ENCODE assay signal across 8 mouse cellular contexts in the genomic region with DNA sequence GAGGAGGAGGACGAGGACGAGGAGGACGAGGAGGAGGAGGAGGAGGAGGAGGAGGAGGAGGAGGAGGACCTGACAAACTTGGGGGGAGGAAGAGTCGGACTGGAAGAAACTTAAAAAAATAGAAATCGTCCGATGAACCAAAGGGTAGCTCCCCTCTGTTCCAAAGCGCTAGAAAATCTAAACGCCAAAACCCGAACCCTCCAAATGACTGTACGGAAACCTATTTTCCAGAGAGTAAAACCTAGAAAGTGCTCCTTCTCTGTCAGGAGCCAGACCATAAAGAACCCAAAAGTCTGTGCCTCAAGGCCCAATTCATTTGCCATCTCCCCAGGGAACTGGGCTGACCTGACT. TPM values are rescaled to one million over a fixed set of nuclear protein-coding genes. Genes with fewer than 3 reads are reported as not detected.
DNase-seq lines count a peak whose midpoint lies in the region; ATAC-seq and TF ChIP-seq lines count a peak whose summit lies in the region.

No protein-coding gene starts in this region.

- H3K79me2 ChIP-seq in CH12.LX (replicated peaks; ENCODE audit: control insufficient read depth, extremely low read depth, insufficient read depth, poor library complexity, severe bottlenecking) = no peaks in the 10 kb centered on the region

- no peak for TF ChIP-seq RAD21 in CH12.LX (IDR thresholded peaks at IDR 0.05; ENCODE audit: low read depth, low read length)

- H3K9ac ChIP-seq in heart, embryonic 12.5 days = peak overlapping the region; percentile 76
- H3K9ac ChIP-seq in CH12.LX (ENCODE audit: insufficient read depth, low read depth) = peak overlapping the region; percentile 26; the same call in 1 of the 2 replicates
- peak overlapping the region; percentile 70 for H3K9ac ChIP-seq in forebrain, embryonic 15.5 days (replicated peaks)
- H3K9ac ChIP-seq in liver, embryonic 16.5 days (ENCODE audit: low read depth, low read length) = peak overlapping the region; percentile 89

- 46% methylated on average over 7 of the region's 10 CpGs for WGBS in heart, embryonic 12.5 days
- WGBS in forebrain, embryonic 15.5 days = 68% methylated on average over 7 of the region's 10 CpGs
- 48% methylated on average over 7 of the region's 10 CpGs for WGBS in liver, embryonic 16.5 days (ENCODE audit: insufficient replicate concordance)

- H3K4me2 ChIP-seq in heart, embryonic 12.5 days = peak overlapping the region; percentile 72
- peak overlapping the region; percentile 6; the same call in 1 of the 2 replicates for H3K4me2 ChIP-seq in CH12.LX (ENCODE audit: insufficient read depth, low read depth, poor library complexity, severe bottlenecking)
- H3K4me2 ChIP-seq in forebrain, embryonic 15.5 days (replicated peaks) = peak overlapping the region; percentile 77
- H3K4me2 ChIP-seq in liver, embryonic 16.5 days (ENCODE audit: low read depth, low read length) = peak overlapping the region; percentile 71

- TF ChIP-seq CTCF in CH12.LX (conservative IDR thresholded peaks at IDR 0.05 in 1 of 2, IDR thresholded peaks at IDR 0.05 in 1 of 2; ENCODE audit: low read depth in 2 of 2, low read length in 2 of 2) = no peak

- TF ChIP-seq POLR2A in CH12.LX (IDR thresholded peaks at IDR 0.05; ENCODE audit: low read depth, low read length) = no peak

- no peaks in the 10 kb centered on the region for H3K27me3 ChIP-seq in heart, embryonic 12.5 days (replicated peaks)
- no peaks in the 10 kb centered on the region for H3K27me3 ChIP-seq in CH12.LX (replicated peaks)
- no peaks in the 10 kb centered on the region for H3K27me3 ChIP-seq in forebrain, embryonic 15.5 days
- H3K27me3 ChIP-seq in liver, embryonic 16.5 days (ENCODE audit: control insufficient read depth, insufficient read depth, low read depth, low read length) = no peaks in the 10 kb centered on the region

- H3K9me3 ChIP-seq in heart, embryonic 12.5 days (replicated peaks) = no peaks in the 10 kb centered on the region
- H3K9me3 ChIP-seq in CH12.LX (replicated peaks; ENCODE audit: low read length) = no peaks in the 10 kb centered on the region
- H3K9me3 ChIP-seq in forebrain, embryonic 15.5 days = no peaks in the 10 kb centered on the region
- H3K9me3 ChIP-seq in liver, embryonic 16.5 days (replicated peaks; ENCODE audit: control insufficient read depth, low read length) = no peaks in the 10 kb centered on the region

- dilution Hi-C loops in CH12.LX (cut with MboI; ENCODE audit: extremely low pct_ligation_motif_present, extremely low pct_unique_long_range_greater_than_20kb, low sequenced_read_pairs) = no loop called here

- H3K36me3 ChIP-seq in heart, embryonic 12.5 days = no peaks in the 10 kb centered on the region
- peaks cover 0 to 23% of the 10 kb centered on the region in 2 experiments for H3K36me3 ChIP-seq in CH12.LX (replicated peaks in 1 of 2; ENCODE audit: control insufficient read depth in 1 of 2, insufficient read depth in 1 of 2, low read length in 1 of 2)
- H3K36me3 ChIP-seq in forebrain, embryonic 15.5 days = no peaks in the 10 kb centered on the region
- H3K36me3 ChIP-seq in liver, embryonic 16.5 days (ENCODE audit: control insufficient read depth, insufficient read depth) = no peaks in the 10 kb centered on the region

- H3K4me1 ChIP-seq in heart, embryonic 12.5 days (replicated peaks) = peaks cover 30% of the 10 kb centered on the region
- H3K4me1 ChIP-seq in CH12.LX (ENCODE audit: control insufficient read depth in 1 of 2, insufficient read depth in 2 of 2) = peaks cover 31 to 79% of the 10 kb centered on the region in 2 experiments
- H3K4me1 ChIP-seq in forebrain, embryonic 15.5 days = peaks cover 27% of the 10 kb centered on the region
- peaks cover 42% of the 10 kb centered on the region for H3K4me1 ChIP-seq in liver, embryonic 16.5 days (ENCODE audit: control insufficient read depth, low read depth, low read length)

- ATAC-seq in heart, embryonic 12.5 days (ENCODE audit: insufficient number of reproducible peaks, low FRiP score) = no peak
- no peak for ATAC-seq in forebrain, embryonic 15.5 days (replicated peaks)
- no peak for ATAC-seq in liver, embryonic 16.5 days (ENCODE audit: low read depth)

- intact Hi-C loops in left cerebral cortex, postnatal 4 days (cut with DNase I) = no loop called here

- peak; percentile 95 for TF ChIP-seq EP300 in CH12.LX (IDR thresholded peaks at IDR 0.05; ENCODE audit: low read length)

- in situ Hi-C loops in CH12.LX (cut with MboI; ENCODE audit: low pct_ligation_motif_present, low pct_unique_long_range_greater_than_20kb, low sequenced_read_pairs) = no loop called here

- peak overlapping the region; percentile 54 for H3K4me3 ChIP-seq in heart, embryonic 12.5 days
- H3K4me3 ChIP-seq in CH12.LX (replicated peaks in 1 of 3; ENCODE audit: low read depth in 2 of 3, low read length in 2 of 3, poor library complexity in 1 of 3) = peak overlapping the region in 2 of 3 experiments; percentile 55 to 57
- peak overlapping the region; percentile 86 for H3K4me3 ChIP-seq in forebrain, embryonic 15.5 days
- peak overlapping the region; percentile 80 for H3K4me3 ChIP-seq in liver, embryonic 16.5 days (ENCODE audit: low read depth, low read length)

- DNase-seq in heart, adult 9 months (ENCODE audit: low spot score in 2 of 2) = no peak
- no peak for DNase-seq in CH12.LX (ENCODE audit: extremely low read depth)
- no peak for DNase-seq in spleen, adult 18-20 months
- DNase-seq in left cerebral cortex, postnatal 4 days = no peak
- DNase-seq in right cerebral cortex, postnatal 14 days = no peak

- peak overlapping the region; percentile 97 for H3K27ac ChIP-seq in heart, embryonic 12.5 days (ENCODE audit: poor library complexity, severe bottlenecking)
- H3K27ac ChIP-seq in CH12.LX (ENCODE audit: insufficient read depth, low read depth) = peak overlapping the region; percentile 87
- peak overlapping the region; percentile 97 for H3K27ac ChIP-seq in forebrain, embryonic 15.5 days (replicated peaks)
- peak overlapping the region; percentile 96 for H3K27ac ChIP-seq in liver, embryonic 16.5 days (ENCODE audit: low read length)

TF ChIP-seq in CH12.LX, 34 proteins besides CTCF, POLR2A, EP300 and RAD21 (continues in another document):
- no peak for TF ChIP-seq MXI1 (IDR thresholded peaks at IDR 0.05; ENCODE audit: low read depth, low read length)
- 0 out of 2 replicates have a peak, but pooled peaks have one; percentile 5 for TF ChIP-seq MAX (IDR thresholded peaks at IDR 0.05; ENCODE audit: low read length)
- no peak for TF ChIP-seq MYC (IDR thresholded peaks at IDR 0.05; ENCODE audit: low read depth, low read length)
- no peak for TF ChIP-seq UBTF (IDR thresholded peaks at IDR 0.05; ENCODE audit: low read depth, low read length)
- no peak; the same call in none of the 2 replicates for TF ChIP-seq IRF4 (IDR thresholded peaks at IDR 0.05; ENCODE audit: low read depth, low read length)
- peak; percentile 59 for TF ChIP-seq JUN (IDR thresholded peaks at IDR 0.05; ENCODE audit: insufficient read depth, low read depth, low read length)
- TF ChIP-seq CHD1 (IDR thresholded peaks at IDR 0.05; ENCODE audit: low read depth, low read length) = no peak
- TF ChIP-seq MAZ (IDR thresholded peaks at IDR 0.05; ENCODE audit: low read depth, low read length) = no peak
- TF ChIP-seq KAT2A (IDR thresholded peaks at IDR 0.05; ENCODE audit: insufficient replicate concordance, low read length) = no peak
- TF ChIP-seq SIN3A (IDR thresholded peaks at IDR 0.05; ENCODE audit: low read length) = no peak
- no peak for TF ChIP-seq PAX5 (IDR thresholded peaks at IDR 0.05; ENCODE audit: low read length)
- no peak for TF ChIP-seq USF1 (IDR thresholded peaks at IDR 0.05; ENCODE audit: low read depth, low read length)
- TF ChIP-seq TBP (conservative IDR thresholded peaks at IDR 0.05; ENCODE audit: low read depth, low read length) = no peak
- peak; percentile 62 for TF ChIP-seq JUND (conservative IDR thresholded peaks at IDR 0.05; ENCODE audit: low read depth, low read length)
- TF ChIP-seq POLR2AphosphoS2 (IDR thresholded peaks at IDR 0.05; ENCODE audit: low read depth, low read length) = no peak

RNA-seq across cellular contexts. Expression of gene Ctdsp1, which starts 5.0 kb away (rescaled TPM):
- polyA plus RNA-seq in heart, embryonic 12.5 days (2016; fragmentation: Nextera tagmentation; extraction: Ambion mirVana) = 54.5 and 55.9 TPM in 2 replicates
- 23.4 and 26.0 TPM in 2 replicates for total RNA-seq in CH12.LX (2012; rRNA removed)
- total RNA-seq in CH12.LX (2014; rRNA removed) = 11.8 and 14.4 TPM in 2 replicates
- 57.5 and 65.8 TPM in 2 replicates for polyA plus RNA-seq in CH12.LX (2012; ENCODE audit: insufficient read length, low read depth)
- 21.4 and 22.4 TPM in 2 replicates for polyA plus RNA-seq in forebrain, embryonic 15.5 days (2015; fragmentation: Nextera tagmentation; extraction: Ambion mirVana)
- polyA plus RNA-seq in liver, embryonic 16.5 days (2015; fragmentation: Nextera tagmentation; extraction: Ambion mirVana) = 45.9 and 48.6 TPM in 2 replicates
- total RNA-seq in left cerebral cortex, postnatal 4 days (2021) = 10 to 100 TPM; 19.2 to 20.8 TPM

RNA-seq across cellular contexts. Expression of gene Slc11a1, which starts 11.3 kb away (rescaled TPM):
- 1.3 and 1.5 TPM in 2 replicates for polyA plus RNA-seq in heart, embryonic 12.5 days (2016; fragmentation: Nextera tagmentation; extraction: Ambion mirVana)
- total RNA-seq in CH12.LX (2012; rRNA removed) (21.3 and 35.7 TPM in 2 replicates), CH12.LX (2014; rRNA removed) (14.0 and 17.0 TPM in 2 replicates)
- 85.8 and 96.4 TPM in 2 replicates for polyA plus RNA-seq in CH12.LX (2012; ENCODE audit: insufficient read length, low read depth)
- polyA plus RNA-seq in forebrain, embryonic 15.5 days (2015; fragmentation: Nextera tagmentation; extraction: Ambion mirVana) = 1.9 and 3.2 TPM in 2 replicates
- 17.4 and 17.9 TPM in 2 replicates for polyA plus RNA-seq in liver, embryonic 16.5 days (2015; fragmentation: Nextera tagmentation; extraction: Ambion mirVana)
- total RNA-seq in left cerebral cortex, postnatal 4 days (2021) = 1 to 10 TPM; 1.2 to 2.2 TPM

RNA-seq across cellular contexts. Expression of gene Vil1, which starts 22.8 kb away (rescaled TPM):
- polyA plus RNA-seq in heart, embryonic 12.5 days (2016; fragmentation: Nextera tagmentation; extraction: Ambion mirVana) = 0.27 and 0.28 TPM in 2 replicates
- 0.08 TPM in 1 of 2 replicates, not detected in the other for total RNA-seq in CH12.LX (2012; rRNA removed)
- not detected in 2 replicates for total RNA-seq in CH12.LX (2014; rRNA removed)
- polyA plus RNA-seq in CH12.LX (2012; ENCODE audit: insufficient read length, low read depth) = 0.10 TPM in 1 of 2 replicates, not detected in the other
- 0.27 and 0.29 TPM in 2 replicates for polyA plus RNA-seq in forebrain, embryonic 15.5 days (2015; fragmentation: Nextera tagmentation; extraction: Ambion mirVana)
- 0.69 and 1.6 TPM in 2 replicates for polyA plus RNA-seq in liver, embryonic 16.5 days (2015; fragmentation: Nextera tagmentation; extraction: Ambion mirVana)
- under 1 TPM; 0.72 to 0.81 TPM for total RNA-seq in left cerebral cortex, postnatal 4 days (2021)

RNA-seq across cellular contexts. Expression of gene Catip, which starts 24.4 kb away (rescaled TPM):
- 0.46 TPM in 2 replicates for polyA plus RNA-seq in heart, embryonic 12.5 days (2016; fragmentation: Nextera tagmentation; extraction: Ambion mirVana)
- total RNA-seq in CH12.LX (2012; rRNA removed) = 0.21 and 0.30 TPM in 2 replicates
- total RNA-seq in CH12.LX (2014; rRNA removed) = 0.11 and 0.20 TPM in 2 replicates
- 2.1 and 2.6 TPM in 2 replicates for polyA plus RNA-seq in CH12.LX (2012; ENCODE audit: insufficient read length, low read depth)
- polyA plus RNA-seq in forebrain, embryonic 15.5 days (2015; fragmentation: Nextera tagmentation; extraction: Ambion mirVana) = 0.38 and 1.2 TPM in 2 replicates
- polyA plus RNA-seq in liver, embryonic 16.5 days (2015; fragmentation: Nextera tagmentation; extraction: Ambion mirVana) = 0.05 and 0.08 TPM in 2 replicates
- 1 to 10 TPM in 1 of 2 experiments, under 1 TPM in 1; 0.74 to 1.1 TPM for total RNA-seq in left cerebral cortex, postnatal 4 days (2021)

Comparison
In these comparisons a context has a peak if more than half of its experiments do, and no peak if none do; other contexts are left out.
1. H3K4me2 ChIP-seq: peak in every context shown above with its lines; median percentile 77 in forebrain, embryonic 15.5 days; 72 in heart, embryonic 12.5 days; 71 in liver, embryonic 16.5 days; 6 in CH12.LX.
2. H3K9ac ChIP-seq: peak in every context shown above with its lines; median percentile 89 in liver, embryonic 16.5 days; 76 in heart, embryonic 12.5 days; 70 in forebrain, embryonic 15.5 days; 26 in CH12.LX.